Mouse (Mus musculus) heart, postnatal 0 days (tissue): Measurements from ENCODE around the gene Dip2b.

Source experiments
- CTCF ChIP-seq: IDR thresholded peaks from 2 replicates; pipeline ENCODE4 v1.5.1; 2016; ENCODE audit warnings: antibody characterized with exemption, control low read depth, low read depth
- EP300 ChIP-seq: IDR thresholded peaks from 2 replicates; pipeline ENCODE4 v1.6.1; 2016; ENCODE audit warnings: antibody characterized with exemption, low read depth

- no peak for TF ChIP-seq CTCF
- TF ChIP-seq EP300, result no peak
Measured at GRCm38 (mm10) chr15:100108071-100108782, 69.8 kb downstream of the Dip2b start.
